Mouse (Mus musculus): ENCODE results near the gene Stra6l.

Stra6l gene

DNA sequence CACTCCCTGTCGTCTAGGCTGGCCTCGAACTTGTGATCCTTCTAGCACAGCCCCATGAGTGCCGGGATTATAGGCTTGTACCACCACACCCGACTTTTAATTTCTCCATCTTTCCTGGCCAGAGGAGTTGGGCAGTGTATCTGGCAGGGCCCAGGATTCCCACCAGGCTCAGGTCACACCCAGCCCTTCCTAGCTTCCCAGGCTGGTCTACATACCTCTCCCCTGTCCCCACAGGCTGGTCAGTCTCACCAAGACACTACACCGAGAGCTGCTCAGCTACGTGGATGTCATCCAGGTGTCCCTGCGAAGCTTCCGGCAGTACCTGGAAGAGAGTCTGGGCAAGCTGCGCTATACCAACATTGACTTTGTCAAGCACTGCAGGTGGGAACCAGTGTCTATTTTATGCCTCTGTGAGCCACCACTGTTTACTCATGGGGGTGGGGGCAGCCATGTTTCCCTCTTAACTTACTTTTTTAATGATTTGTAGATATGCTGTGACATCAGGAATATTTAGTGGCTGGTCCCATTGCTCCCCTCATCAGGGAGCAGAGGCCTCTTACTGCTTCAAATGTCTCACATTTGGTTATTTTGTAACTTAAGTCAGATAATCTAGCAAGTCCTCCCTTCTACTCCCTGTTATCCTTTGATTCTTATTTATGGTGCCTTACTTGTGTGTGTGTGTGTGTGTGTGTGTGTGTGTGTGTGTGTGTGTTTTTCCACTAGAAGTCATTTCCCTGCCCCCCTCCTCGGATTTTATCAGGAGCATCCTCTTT, 73.4 kb downstream of the Stra6l start:
- DNase-seq: no peak

DNA sequence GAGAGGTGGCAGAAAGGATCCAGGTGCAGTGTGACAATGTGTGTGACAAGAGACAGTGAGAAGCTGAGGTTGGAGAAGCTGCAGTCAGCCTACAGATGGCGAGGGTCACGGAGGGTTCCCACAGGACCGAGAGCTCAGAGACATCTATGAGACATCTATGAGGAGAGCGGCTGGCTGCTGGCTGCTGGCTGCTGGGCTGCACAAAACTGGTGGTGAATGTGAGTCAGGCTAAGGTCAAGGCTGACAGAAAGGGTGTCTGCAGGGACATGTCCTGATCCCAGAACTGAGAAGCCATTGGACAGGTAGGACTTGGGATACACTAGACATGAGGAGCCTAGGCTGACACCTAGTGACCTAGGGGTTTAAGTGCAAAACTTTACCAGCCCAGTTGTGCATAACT, 75.5 kb downstream of the Stra6l start:
- DNase-seq: no peak

- no peak for DNase-seq
Measured at GRCm38 (mm10) chr4:45928561-45928960, 80.1 kb downstream of the Stra6l start.

Data from cerebellum, adult 11-12 months (tissue).